In genomic region chr2:5007107-5007506, GRCm38 (mm10) we compare ENCODE assay signal across 15 mouse cellular contexts.
DNase-seq lines count a peak whose midpoint lies in the region.
"Had no signal": no experiment of that assay in that cellular context is flagged by ENCODE, and none has a peak within 500 bp of the region (broad histone marks: within the 10 kb centered on the region; RNA-seq: fewer than 3 reads in every experiment).

No protein-coding gene starts in this region.

- DNase-seq in A20 (ENCODE audit: low read depth, low spot score): peak; percentile 85
- peak; percentile 52 for DNase-seq in Muller cell, postnatal 12 days (ENCODE audit: inconsistent ontology term)
- DNase-seq in telencephalon, adult 2 months (ENCODE audit: low read depth, low spot score): peak; percentile 17
- no peak for DNase-seq in spleen, postnatal 10 days (ENCODE audit: low spot score in 2 of 2)
- DNase-seq in right cerebral cortex, adult 2 months (ENCODE audit: low spot score in 2 of 2): no peak
- DNase-seq: adrenal gland, adult 2 months; adrenal gland, postnatal 10 days; adrenal gland, postnatal 25 days; B cell, adult 2 months; cerebellum, adult 11-12 months; cerebellum, adult 2 months; cerebellum, adult 9-10 months; cerebellum, postnatal 10 days; cerebellum, postnatal 25 days; embryo, embryonic 11 days had no signal

Comparison
In these comparisons a context has a peak if more than half of its experiments do, and no peak if none do; other contexts are left out.
1. DNase-seq: peak in A20 (single experiment), Muller cell, postnatal 12 days (single experiment) and telencephalon, adult 2 months (single experiment); none in spleen, postnatal 10 days (0 of 2) and right cerebral cortex, adult 2 months (0 of 2).